Mouse (Mus musculus) kidney, postnatal 0 days (tissue): ENCODE results near the gene Sart3. TPM values are rescaled to one million over a fixed set of nuclear protein-coding genes. Genes with fewer than 3 reads are reported as not detected.
A peak's percentile ranks its signal among the peaks of the same experiment; 100 is the strongest.

Experiments used
- ATAC-seq: fragments of 200-750 bp; cut with Nextera tagmentation; replicated peaks from 2 replicates; pipeline ENCODE4 v1.8.0; 2017; ENCODE audit warnings: low read depth, moderate number of reproducible peaks, moderate TSS enrichment, moderate library complexity; ENCODE audit not compliant: low FRiP score
- DNase-seq: peaks from one replicate; pipeline ENCODE4 v3.0.0-alpha.2; 2016; ENCODE audit warnings: low spot score
- H3K27ac ChIP-seq: fragments of 300-500 bp; sonication (generic); 2 replicates; pipeline ENCODE4 v1.5.1; 2014; ENCODE audit warnings: mild to moderate bottlenecking
- H3K27me3 ChIP-seq: fragments of 300-500 bp; sonication (generic); 2 replicates; pipeline ENCODE4 v1.6.1; 2014; ENCODE audit warnings: low read length, mixed read lengths; ENCODE audit not compliant: insufficient read depth
- H3K36me3 ChIP-seq: fragments of 300-500 bp; sonication (generic); 2 replicates; pipeline ENCODE4 v1.6.1; 2014; ENCODE audit warnings: low read length, mixed read lengths; ENCODE audit not compliant: insufficient read depth
- H3K4me1 ChIP-seq: fragments of 300-500 bp; sonication (generic); replicated peaks from 2 replicates; pipeline ENCODE4 v1.6.1; 2014; ENCODE audit warnings: antibody characterized with exemption, low read length, mixed read lengths; ENCODE audit not compliant: insufficient read depth
- H3K4me2 ChIP-seq: fragments of 300-500 bp; sonication (generic); 2 replicates; pipeline ENCODE4 v1.6.1; 2014; ENCODE audit warnings: mild to moderate bottlenecking, low read length, moderate library complexity, mixed read lengths
- H3K4me3 ChIP-seq: fragments of 300-500 bp; sonication (generic); replicated peaks from 2 replicates; pipeline ENCODE4 v1.5.1; 2014; ENCODE audit warnings: low read depth, low read length
- H3K9ac ChIP-seq: fragments of 300-500 bp; sonication (generic); 2 replicates; pipeline ENCODE4 v1.6.1; 2014; ENCODE audit warnings: low read depth, low read length
- H3K9me3 ChIP-seq: fragments of 300-500 bp; sonication (generic); replicated peaks from 2 replicates; pipeline ENCODE4 v1.6.1; 2016; ENCODE audit warnings: low read length, inconsistent platforms, mixed read lengths
- CTCF ChIP-seq: IDR thresholded peaks from 2 replicates; pipeline ENCODE4 v1.5.1; 2016; ENCODE audit warnings: antibody characterized with exemption, low read depth, mild to moderate bottlenecking, moderate library complexity
- WGBS: fragments of 180-500 bp; shearing (Covaris S2); extraction: QIAGEN DNeasy Blood & Tissue Kit; methylation state at CpG from one replicate; pipeline ENCODE4 v1.1.7; 2014; 5-methylcytosine and 5-hydroxymethylcytosine counted together
- polyA plus RNA-seq: library from polyadenylated mRNA; unstranded; fragments of >200 nt; fragmentation: Nextera tagmentation; extraction: Ambion mirVana; gene quantifications from 2 replicates; pipeline ENCODE4 v1.2.1, GENCODE M21; 2015

Sart3 gene
- polyA plus RNA-seq, 1 experiment from 2014 or later: 27.7 TPM

- Histone ChIP-seq H3K27ac (no peak overlapping the region), H3K4me1 (no peaks in the 10 kb centered on the region), H3K4me3 (no peak overlapping the region), H3K27me3 (no peaks in the 10 kb centered on the region), H3K4me2 (no peak overlapping the region), H3K9ac (no peak overlapping the region), H3K9me3 (no peaks in the 10 kb centered on the region), H3K36me3 (no peaks in the 10 kb centered on the region)
- ATAC-seq (no peak), DNase-seq (no peak)
- no peak for TF ChIP-seq CTCF
- WGBS: 83% methylated on average over 2 of the region's 2 CpGs
Observed at GRCm38 (mm10) chr5:113712861-113713260, 59.4 kb downstream of the Sart3 start.

GRCm38 (mm10) chr5:113703803-113704585 lies 68.3 kb downstream of the Sart3 start:
- H3K4me2 ChIP-seq: 0 out of 2 replicates have a peak overlapping the region, but pooled peaks have one; percentile 5
- H3K9me3 ChIP-seq: no peaks in the 10 kb centered on the region
- DNase-seq: peak; percentile 52
- WGBS: 27% methylated on average over 21 of the region's 21 CpGs
- H3K36me3 ChIP-seq: no peaks in the 10 kb centered on the region
- no peaks in the 10 kb centered on the region for H3K27me3 ChIP-seq
- H3K27ac ChIP-seq: no peak overlapping the region
- H3K4me1 ChIP-seq: no peaks in the 10 kb centered on the region
- H3K9ac ChIP-seq: no peak overlapping the region
- TF ChIP-seq CTCF: no peak
- ATAC-seq: no peak
- H3K4me3 ChIP-seq: no peak overlapping the region

GRCm38 (mm10) chr5:113700388-113701023 lies 71.8 kb downstream of the Sart3 start:
- ATAC-seq (no peak), DNase-seq (no peak)
- Histone ChIP-seq H3K27ac (no peak overlapping the region), H3K9me3 (no peaks in the 10 kb centered on the region), H3K4me1 (no peaks in the 10 kb centered on the region), H3K4me3 (no peak overlapping the region), H3K27me3 (no peaks in the 10 kb centered on the region), H3K4me2 (no peak overlapping the region), H3K36me3 (no peaks in the 10 kb centered on the region), H3K9ac (no peak overlapping the region)
- no peak for TF ChIP-seq CTCF
- 79% methylated on average over 19 of the region's 19 CpGs for WGBS

GRCm38 (mm10) chr5:113694415-113694814 lies 77.9 kb downstream of the Sart3 start:
- H3K27me3 ChIP-seq: no peaks in the 10 kb centered on the region
- no peak for TF ChIP-seq CTCF
- H3K36me3 ChIP-seq: no peaks in the 10 kb centered on the region
- H3K9me3 ChIP-seq: no peaks in the 10 kb centered on the region
- no peak overlapping the region for H3K4me2 ChIP-seq
- WGBS: 9% methylated on average over 5 of the region's 5 CpGs
- DNase-seq: no peak
- no peak overlapping the region for H3K27ac ChIP-seq
- H3K4me1 ChIP-seq: no peaks in the 10 kb centered on the region
- H3K9ac ChIP-seq: no peak overlapping the region
- H3K4me3 ChIP-seq: no peak overlapping the region
- no peak for ATAC-seq

GRCm38 (mm10) chr5:113694000-113694399 lies 78.3 kb downstream of the Sart3 start:
- H3K4me2 ChIP-seq: no peak overlapping the region
- TF ChIP-seq CTCF: no peak
- H3K36me3 ChIP-seq: no peaks in the 10 kb centered on the region
- no peak overlapping the region for H3K4me3 ChIP-seq
- ATAC-seq: no peak
- H3K4me1 ChIP-seq: no peaks in the 10 kb centered on the region
- WGBS: 47% methylated on average over 4 of the region's 4 CpGs
- H3K9ac ChIP-seq: no peak overlapping the region
- H3K27me3 ChIP-seq: no peaks in the 10 kb centered on the region
- H3K9me3 ChIP-seq: no peaks in the 10 kb centered on the region
- DNase-seq: no peak
- H3K27ac ChIP-seq: no peak overlapping the region

- Histone ChIP-seq H3K9me3 (no peaks in the 10 kb centered on the region), H3K27ac (no peak overlapping the region), H3K4me2 (no peak overlapping the region), H3K27me3 (no peaks in the 10 kb centered on the region), H3K4me3 (no peak overlapping the region), H3K36me3 (no peaks in the 10 kb centered on the region), H3K4me1 (no peaks in the 10 kb centered on the region), H3K9ac (no peak overlapping the region)
- no peak for ATAC-seq
- no peak for DNase-seq
- no peak for TF ChIP-seq CTCF
- WGBS: 91% methylated on average over 8 of the region's 8 CpGs
Observed at GRCm38 (mm10) chr5:113693196-113693755, 79.0 kb downstream of the Sart3 start.

Other genes starting within 250 kb of the Sart3 start
- gene Cmklr1, start 122.1 kb downstream of the Sart3 start, polyA plus RNA-seq: 7.5 and 8.3 TPM in 2 replicates
- not detected in 2 replicates for gene 1700069L16Rik, start 47.7 kb downstream of the Sart3 start, polyA plus RNA-seq
- gene Ficd, start 36.7 kb downstream of the Sart3 start, polyA plus RNA-seq: 5.4 TPM in 2 replicates
- gene Iscu, start 238 bp upstream of the Sart3 start, polyA plus RNA-seq: 187 and 202 TPM in 2 replicates
- gene Tmem119, start 28.0 kb upstream of the Sart3 start, polyA plus RNA-seq: 37.3 and 40.4 TPM in 2 replicates
- gene Selplg, start 60.1 kb upstream of the Sart3 start, polyA plus RNA-seq: 2.1 and 2.4 TPM in 2 replicates
- 69.5 and 86.7 TPM in 2 replicates for gene Coro1c, start 136.2 kb upstream of the Sart3 start, polyA plus RNA-seq
- 9.9 and 10.0 TPM in 2 replicates for gene Ssh1, start 221.4 kb upstream of the Sart3 start, polyA plus RNA-seq
- 35.3 and 42.7 TPM in 2 replicates for gene Dao, start 231.2 kb upstream of the Sart3 start, polyA plus RNA-seq